Mouse (Mus musculus) lung, embryonic 14.5 days (tissue): ENCODE data around the gene L1cam. TPM values are rescaled to one million over a fixed set of nuclear protein-coding genes. Genes with fewer than 3 reads are reported as not detected.

ENCODE experiments used
- ATAC-seq: fragments of 200-750 bp; cut with Nextera tagmentation; 2 replicates; pipeline ENCODE4 v1.8.0; 2017; ENCODE audit warnings: mild to moderate bottlenecking, moderate TSS enrichment, moderate library complexity; ENCODE audit not compliant: insufficient read depth
- DNase-seq: peaks from one replicate; pipeline ENCODE4 v3.0.0-alpha.2; 2015
- H3K27ac ChIP-seq: fragments of 300-500 bp; sonication (generic); 2 replicates; pipeline ENCODE4 v1.5.1; 2014; ENCODE audit warnings: low read depth, mild to moderate bottlenecking, moderate library complexity
- H3K27me3 ChIP-seq: fragments of 300-500 bp; sonication (generic); 2 replicates; pipeline ENCODE4 v1.6.1; 2014; ENCODE audit warnings: low read length, control low read depth; ENCODE audit not compliant: insufficient read depth
- H3K36me3 ChIP-seq: fragments of 300-500 bp; sonication (generic); 2 replicates; pipeline ENCODE4 v1.6.1; 2014; ENCODE audit warnings: control low read depth; ENCODE audit not compliant: insufficient read depth
- H3K4me1 ChIP-seq: fragments of 300-500 bp; sonication (generic); 2 replicates; pipeline ENCODE4 v1.6.1; 2014; ENCODE audit warnings: antibody characterized with exemption, control low read depth; ENCODE audit not compliant: insufficient read depth
- H3K4me2 ChIP-seq: fragments of 300-500 bp; sonication (generic); 2 replicates; pipeline ENCODE4 v1.6.1; 2014; ENCODE audit warnings: mild to moderate bottlenecking
- H3K4me3 ChIP-seq: fragments of 300-500 bp; sonication (generic); 2 replicates; pipeline ENCODE4 v1.5.1; 2014; ENCODE audit warnings: low read depth, low read length
- H3K9ac ChIP-seq: fragments of 300-500 bp; sonication (generic); 2 replicates; pipeline ENCODE4 v1.6.1; 2014
- H3K9me3 ChIP-seq: fragments of 300-500 bp; sonication (generic); 2 replicates; pipeline ENCODE4 v1.6.1; 2016; ENCODE audit warnings: low read depth, low read length, control low read depth
- CTCF ChIP-seq: IDR thresholded peaks from 2 replicates; pipeline ENCODE4 v1.5.1; 2016; ENCODE audit warnings: antibody characterized with exemption, low read depth
- WGBS: fragments of 180-500 bp; shearing (Covaris S2); extraction: QIAGEN DNeasy Blood & Tissue Kit; methylation state at CpG from one replicate; pipeline ENCODE4 v1.1.7; 2014; 5-methylcytosine and 5-hydroxymethylcytosine counted together
- polyA plus RNA-seq: library from polyadenylated mRNA; unstranded; fragments of >200 nt; fragmentation: Nextera tagmentation; extraction: Ambion mirVana; gene quantifications from 2 replicates; pipeline ENCODE4 v1.2.1, GENCODE M21; 2014

L1cam gene
- polyA plus RNA-seq, 1 experiment from 2014 or later = 1.5 TPM

DNA sequence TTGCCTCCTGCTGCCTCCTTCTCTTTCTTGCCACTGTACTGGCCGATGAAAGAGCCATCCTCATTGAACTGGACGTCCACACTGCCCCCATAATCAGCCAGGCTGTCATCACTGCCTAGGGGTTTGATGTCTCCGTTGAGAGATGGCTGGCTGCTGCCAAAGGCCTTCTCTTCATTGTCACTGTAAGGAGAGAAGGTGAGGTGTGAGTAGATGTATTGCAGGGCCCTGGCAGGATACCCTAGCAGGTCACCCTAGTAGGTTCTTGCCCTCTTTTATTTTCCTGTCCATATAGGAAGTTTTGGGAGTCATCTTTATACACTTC, 40.9 kb downstream of the L1cam start:
- no peak overlapping the region for H3K27ac ChIP-seq
- DNase-seq (no peak), ATAC-seq (no peak)
- TF ChIP-seq CTCF = no peak
- no peaks in the 10 kb centered on the region for H3K4me1 ChIP-seq
- WGBS = 52% methylated on average over 3 of the region's 3 CpGs
- no peak overlapping the region for H3K4me2 ChIP-seq
- H3K4me3 ChIP-seq = no peak overlapping the region
- H3K9me3 ChIP-seq = no peaks in the 10 kb centered on the region
- no peak overlapping the region for H3K9ac ChIP-seq
- no peaks in the 10 kb centered on the region for H3K27me3 ChIP-seq
- H3K36me3 ChIP-seq = no peaks in the 10 kb centered on the region

DNA sequence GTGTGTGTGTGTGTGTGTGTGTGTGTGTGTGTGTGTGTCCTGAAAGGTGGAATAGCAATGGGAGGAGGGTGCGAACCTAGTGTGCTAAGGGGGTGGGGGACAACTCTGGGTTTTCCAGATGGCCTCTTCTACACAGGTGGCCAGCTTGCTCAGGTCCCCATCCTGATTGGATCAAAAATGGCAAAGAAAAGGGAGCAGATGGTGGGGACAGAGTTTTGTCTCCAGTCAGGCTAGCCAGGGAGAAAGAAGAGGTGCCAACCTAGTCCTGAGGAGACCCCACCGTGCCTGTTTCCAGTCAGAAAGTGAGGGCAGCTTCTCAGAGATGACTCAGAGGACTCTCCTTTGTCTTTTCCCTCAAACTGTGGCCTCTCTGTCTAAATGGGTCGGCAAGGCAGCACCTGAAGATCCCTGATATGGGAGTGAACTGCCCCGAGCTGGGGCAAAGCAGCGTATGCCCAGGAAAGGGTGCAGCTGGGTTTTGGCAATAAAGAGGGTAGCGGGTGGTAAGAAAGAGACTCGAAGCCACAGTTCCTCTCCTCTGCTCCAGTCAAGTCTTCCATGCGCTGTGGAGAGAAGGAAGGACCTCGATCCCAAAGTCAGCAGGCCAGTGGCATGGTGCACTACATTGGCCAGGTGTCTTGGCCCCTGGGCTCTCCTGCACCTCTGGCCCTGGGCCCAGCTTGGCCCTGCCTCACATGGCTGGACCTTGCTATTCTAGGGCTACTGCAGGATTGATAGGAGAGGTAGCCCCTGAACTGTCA, 41.4 kb downstream of the L1cam start:
- H3K4me2 ChIP-seq = no peak overlapping the region
- no peaks in the 10 kb centered on the region for H3K9me3 ChIP-seq
- H3K9ac ChIP-seq = no peak overlapping the region
- no peak for TF ChIP-seq CTCF
- H3K36me3 ChIP-seq = no peaks in the 10 kb centered on the region
- ATAC-seq (no peak), DNase-seq (no peak)
- 80% methylated on average over 9 of the region's 9 CpGs for WGBS
- H3K27ac ChIP-seq = no peak overlapping the region
- H3K4me1 ChIP-seq = no peaks in the 10 kb centered on the region
- no peak overlapping the region for H3K4me3 ChIP-seq
- H3K27me3 ChIP-seq = no peaks in the 10 kb centered on the region

DNA sequence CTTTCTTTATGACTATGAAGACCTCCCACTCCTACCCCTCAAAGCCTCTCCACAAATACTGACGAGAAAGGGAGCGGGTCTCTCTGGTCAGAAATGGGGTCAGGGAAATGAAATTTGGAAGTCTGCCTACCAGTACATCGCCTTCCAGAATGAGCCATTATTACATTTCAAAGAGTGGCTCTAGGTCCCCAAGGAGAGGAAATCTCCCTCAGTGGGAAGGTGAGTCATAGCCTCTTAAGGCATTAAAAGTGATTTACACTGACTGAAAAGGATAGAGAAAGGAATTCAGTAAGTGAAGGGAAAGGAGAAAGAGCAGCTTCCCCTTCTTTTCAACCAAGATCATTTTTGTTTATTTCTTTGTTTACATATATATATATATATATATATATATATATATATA, 59.2 kb downstream of the L1cam start:
- no peak overlapping the region for H3K4me2 ChIP-seq
- no peaks in the 10 kb centered on the region for H3K4me1 ChIP-seq
- no peaks in the 10 kb centered on the region for H3K27me3 ChIP-seq
- H3K4me3 ChIP-seq = no peak overlapping the region
- DNase-seq = no peak
- no peak overlapping the region for H3K27ac ChIP-seq
- no peaks in the 10 kb centered on the region for H3K9me3 ChIP-seq
- H3K9ac ChIP-seq = no peak overlapping the region
- H3K36me3 ChIP-seq = no peaks in the 10 kb centered on the region
- TF ChIP-seq CTCF = no peak
- 87% methylated on average over 3 of the region's 3 CpGs for WGBS
- ATAC-seq = no peak

DNA sequence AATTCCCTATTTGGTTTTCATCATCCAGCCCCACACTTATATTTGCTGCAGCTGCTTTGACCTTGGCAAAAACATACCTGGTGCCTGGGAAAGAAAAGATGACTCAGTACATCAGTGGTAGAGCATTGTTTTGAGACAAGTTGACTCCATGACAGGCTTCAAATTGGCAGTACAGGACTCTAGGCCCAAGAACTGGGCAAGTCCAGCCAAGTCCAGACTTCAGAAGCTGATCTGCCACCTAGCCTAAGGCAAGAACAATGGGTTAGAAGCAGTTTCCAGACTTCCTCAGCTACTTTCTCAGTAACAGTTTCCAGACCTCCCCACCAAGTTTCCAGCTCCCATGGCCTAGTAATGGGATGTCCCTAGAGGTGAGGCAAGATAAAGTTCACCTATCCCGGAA, 60.2 kb downstream of the L1cam start:
- Histone ChIP-seq H3K4me2 (no peak overlapping the region), H3K9ac (no peak overlapping the region), H3K9me3 (no peaks in the 10 kb centered on the region), H3K4me1 (no peaks in the 10 kb centered on the region), H3K27ac (no peak overlapping the region), H3K4me3 (no peak overlapping the region), H3K36me3 (no peaks in the 10 kb centered on the region), H3K27me3 (no peaks in the 10 kb centered on the region)
- no peak for TF ChIP-seq CTCF
- DNase-seq = no peak
- WGBS = 81% methylated on average over 1 of the region's 1 CpGs
- no peak for ATAC-seq

DNA sequence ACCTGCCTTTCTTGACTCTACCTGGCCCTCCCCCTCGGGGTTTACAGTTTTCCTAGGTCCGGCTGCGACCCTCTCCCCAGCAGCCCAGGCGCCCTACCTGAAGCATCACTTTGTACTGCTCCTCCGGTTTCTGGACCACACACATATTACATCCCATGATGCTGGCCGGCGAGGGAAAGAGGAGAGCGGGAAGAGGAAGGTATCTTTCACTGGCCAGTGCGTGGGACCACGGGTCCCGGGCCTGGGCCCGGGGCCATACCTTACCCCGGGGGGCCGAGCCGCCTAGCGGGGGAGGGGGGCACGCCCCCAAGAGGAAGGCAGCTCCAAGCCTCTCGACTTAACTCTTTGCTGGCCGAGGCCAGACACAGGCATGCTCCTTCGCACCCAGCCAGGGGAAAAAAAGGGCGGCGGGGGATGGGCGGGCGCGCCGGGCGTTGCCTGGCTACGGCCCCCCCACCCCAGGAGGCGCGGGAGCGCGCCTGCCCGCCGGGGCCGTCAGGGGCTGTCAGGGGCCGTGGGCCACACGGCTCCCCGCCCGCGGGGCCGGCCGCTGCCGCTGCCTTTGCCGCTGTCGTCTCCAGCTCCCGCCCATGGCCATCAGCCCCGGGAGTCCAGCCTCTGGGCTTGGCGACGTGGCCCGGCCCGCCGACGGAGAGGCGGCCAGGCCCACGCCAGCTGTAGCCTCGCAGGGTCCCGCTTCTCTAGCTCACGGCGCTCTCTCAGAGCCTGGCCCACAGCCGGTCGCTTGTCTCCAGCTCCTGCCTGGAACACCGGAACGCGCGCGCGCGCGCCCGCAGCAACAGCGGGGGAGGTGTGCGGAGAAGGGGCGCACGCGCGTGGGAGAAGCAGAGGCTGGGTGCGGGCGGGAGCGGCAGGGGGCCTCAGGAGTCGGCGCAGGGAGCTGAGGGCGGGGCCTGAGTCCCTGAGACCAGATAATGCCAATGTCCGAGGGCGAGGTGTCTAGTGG, 71.4 kb downstream of the L1cam start, which contains the start of gene Pdzd4:
Pdzd4 (minus strand) TSS at position 785 of the 967 bp plus-strand sequence.
- DNase-seq = peak; percentile 80
- no peaks in the 10 kb centered on the region for H3K9me3 ChIP-seq
- H3K27ac ChIP-seq = no peak within 1 kb of the TSS
- 8% methylated on average over 66 of the region's 84 CpGs for WGBS
- peak within 1 kb of the TSS; percentile 61 for H3K9ac ChIP-seq
- no peak for TF ChIP-seq CTCF
- peak within 1 kb of the TSS; percentile 71 for H3K4me2 ChIP-seq
- H3K36me3 ChIP-seq = no peaks in the 10 kb centered on the region
- H3K27me3 ChIP-seq = peaks cover 9% of the 10 kb centered on the region; the same call in 1 of the 2 replicates
- peak; percentile 87 for ATAC-seq
- H3K4me1 ChIP-seq = no peaks in the 10 kb centered on the region
- H3K4me3 ChIP-seq = peak within 1 kb of the TSS; percentile 57

DNA sequence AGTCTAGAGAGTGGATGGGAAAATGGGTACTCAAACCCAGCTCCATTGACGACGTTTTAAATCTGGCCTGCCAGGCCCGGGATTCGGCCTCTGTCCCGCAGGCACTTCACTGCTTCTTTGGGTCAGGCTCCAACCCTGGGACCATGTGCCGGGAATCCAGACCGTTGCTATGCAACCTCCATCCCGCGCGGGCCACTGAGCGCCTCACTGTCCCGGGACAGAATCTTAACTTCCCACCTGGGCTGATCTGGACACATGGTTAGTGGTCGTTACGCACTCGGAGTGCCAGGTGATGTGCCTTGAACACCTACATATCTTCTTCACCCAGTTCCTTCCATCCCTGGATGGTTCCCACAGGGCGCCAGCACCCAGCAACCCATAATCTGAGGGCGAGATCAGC, 72.2 kb downstream of the L1cam start:
- ATAC-seq (peak; percentile 53; the same call in 1 of the 2 replicates), DNase-seq (peak; percentile 11)
- H3K4me2 ChIP-seq = peak overlapping the region; percentile 71
- 16% methylated on average over 17 of the region's 17 CpGs for WGBS
- H3K27me3 ChIP-seq = peaks cover 9% of the 10 kb centered on the region; the same call in 1 of the 2 replicates
- H3K9ac ChIP-seq = no peak overlapping the region; the same call in 1 of the 2 replicates
- no peaks in the 10 kb centered on the region for H3K4me1 ChIP-seq
- H3K9me3 ChIP-seq = no peaks in the 10 kb centered on the region
- no peak for TF ChIP-seq CTCF
- H3K27ac ChIP-seq = no peak overlapping the region
- H3K36me3 ChIP-seq = no peaks in the 10 kb centered on the region
- H3K4me3 ChIP-seq = peak overlapping the region; percentile 57
